Mouse (Mus musculus) heart, embryonic 13.5 days (tissue): ENCODE results near the gene Pomt2. TPM values are rescaled to one million over a fixed set of nuclear protein-coding genes. Genes with fewer than 3 reads are reported as not detected.

Source experiments
- ATAC-seq: fragments of 200-750 bp; cut with Nextera tagmentation; 2 replicates; pipeline ENCODE4 v1.8.0; 2017; ENCODE audit warnings: moderate TSS enrichment; ENCODE audit not compliant: insufficient number of reproducible peaks, low FRiP score, low TSS enrichment; ENCODE audit errors: extremely low read depth
- H3K27ac ChIP-seq: fragments of 300-500 bp; sonication (generic); replicated peaks from 2 replicates; pipeline ENCODE4 v1.5.1; 2015; ENCODE audit warnings: moderate library complexity, mild to moderate bottlenecking, inconsistent platforms
- H3K27me3 ChIP-seq: fragments of 300-500 bp; sonication (generic); replicated peaks from 2 replicates; pipeline ENCODE4 v1.6.1; 2015; ENCODE audit warnings: mild to moderate bottlenecking, inconsistent platforms
- H3K36me3 ChIP-seq: fragments of 300-500 bp; sonication (generic); 2 replicates; pipeline ENCODE4 v1.6.1; 2015; ENCODE audit warnings: mild to moderate bottlenecking, inconsistent platforms
- H3K4me1 ChIP-seq: fragments of 300-500 bp; sonication (generic); 2 replicates; pipeline ENCODE4 v1.6.1; 2015; ENCODE audit warnings: inconsistent platforms
- H3K4me2 ChIP-seq: fragments of 300-500 bp; sonication (generic); 2 replicates; pipeline ENCODE4 v1.6.1; 2015; ENCODE audit warnings: inconsistent platforms, mild to moderate bottlenecking, moderate library complexity
- H3K4me3 ChIP-seq: fragments of 300-500 bp; sonication (generic); 2 replicates; pipeline ENCODE4 v1.5.1; 2015; ENCODE audit warnings: moderate library complexity, mild to moderate bottlenecking, inconsistent platforms
- H3K9ac ChIP-seq: fragments of 300-500 bp; sonication (generic); 2 replicates; pipeline ENCODE4 v1.6.1; 2015; ENCODE audit warnings: inconsistent platforms, mild to moderate bottlenecking, moderate library complexity
- H3K9me3 ChIP-seq: fragments of 300-500 bp; sonication (generic); 2 replicates; pipeline ENCODE4 v1.6.1; 2016; ENCODE audit warnings: inconsistent platforms
- WGBS: fragments of 180-500 bp; shearing (Covaris S2); methylation state at CpG from one replicate; pipeline ENCODE4 v1.1.7; 2015; ENCODE audit warnings: mixed read lengths; 5-methylcytosine and 5-hydroxymethylcytosine counted together
- polyA plus RNA-seq: library from polyadenylated mRNA; unstranded; fragments of >200 nt; fragmentation: Nextera tagmentation; extraction: Ambion mirVana; gene quantifications from 2 replicates; pipeline ENCODE4 v1.2.1, GENCODE M21; 2015

Pomt2 gene
- polyA plus RNA-seq, 1 experiment from 2014 or later: 11.9 TPM

DNA sequence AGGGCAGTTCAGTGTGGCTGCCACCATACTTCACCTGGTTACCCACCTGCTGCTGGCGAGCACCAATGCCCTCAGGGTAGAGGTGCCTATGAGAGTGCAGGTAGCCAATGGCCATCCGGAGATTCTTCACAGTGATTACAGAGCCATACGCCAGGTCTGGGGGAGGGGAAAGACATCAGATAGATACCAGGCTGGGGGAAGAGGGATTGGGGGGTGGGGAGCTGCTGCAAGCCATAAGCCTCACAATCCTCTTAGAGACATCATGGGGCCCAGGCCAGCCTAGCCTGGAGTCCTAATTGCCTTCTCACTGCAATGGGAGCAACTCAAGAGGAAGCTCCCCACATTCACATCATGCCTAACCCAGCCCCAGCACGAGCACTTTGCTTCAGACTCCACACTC, 20.5 kb downstream of the Pomt2 start:
- H3K4me1 ChIP-seq: peaks cover 12% of the 10 kb centered on the region
- no peak overlapping the region for H3K9ac ChIP-seq
- H3K27me3 ChIP-seq: no peaks in the 10 kb centered on the region
- WGBS: 74% methylated on average over 4 of the region's 4 CpGs
- H3K27ac ChIP-seq: no peak overlapping the region
- peaks cover 74% of the 10 kb centered on the region for H3K36me3 ChIP-seq
- no peak for ATAC-seq
- H3K9me3 ChIP-seq: no peaks in the 10 kb centered on the region
- H3K4me3 ChIP-seq: no peak overlapping the region
- H3K4me2 ChIP-seq: no peak overlapping the region

DNA sequence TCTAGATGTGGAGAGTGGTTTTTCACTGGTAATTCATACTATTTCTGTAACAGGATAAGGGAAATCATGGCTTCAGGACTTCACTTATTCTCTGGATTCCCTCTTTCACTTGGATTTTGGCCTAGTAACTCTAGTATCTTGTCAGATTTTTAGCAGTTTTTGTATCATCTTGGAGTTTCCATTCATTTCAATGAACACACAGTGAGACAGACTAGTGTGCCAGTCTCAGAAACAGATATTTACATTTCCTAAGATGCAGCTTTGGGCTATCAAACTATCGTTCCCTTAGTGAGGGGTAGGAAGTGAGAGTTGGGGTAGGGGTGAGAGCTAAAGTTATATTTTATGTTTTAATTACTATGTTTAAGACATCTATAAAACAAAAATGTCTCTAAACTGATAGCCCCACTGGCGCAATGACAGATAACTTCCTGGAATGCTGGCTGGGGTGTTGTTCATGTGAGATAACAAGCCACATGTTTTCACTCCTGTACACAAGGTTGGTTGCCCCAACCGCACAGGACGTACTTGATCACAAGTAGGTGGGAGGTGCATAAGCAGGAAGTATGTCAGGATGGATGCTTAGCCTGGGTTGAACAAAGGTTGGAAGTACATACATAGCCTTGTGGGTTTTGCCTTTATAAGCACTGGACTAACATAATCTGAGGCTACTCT, 25.7 kb downstream of the Pomt2 start:
- ATAC-seq: no peak
- Histone ChIP-seq H3K9ac (no peak overlapping the region), H3K27me3 (no peaks in the 10 kb centered on the region), H3K9me3 (no peaks in the 10 kb centered on the region), H3K4me2 (no peak overlapping the region), H3K4me1 (no peaks in the 10 kb centered on the region), H3K4me3 (no peak overlapping the region), H3K36me3 (peaks cover 76% of the 10 kb centered on the region), H3K27ac (no peak overlapping the region)
- 73% methylated on average over 4 of the region's 4 CpGs for WGBS

DNA sequence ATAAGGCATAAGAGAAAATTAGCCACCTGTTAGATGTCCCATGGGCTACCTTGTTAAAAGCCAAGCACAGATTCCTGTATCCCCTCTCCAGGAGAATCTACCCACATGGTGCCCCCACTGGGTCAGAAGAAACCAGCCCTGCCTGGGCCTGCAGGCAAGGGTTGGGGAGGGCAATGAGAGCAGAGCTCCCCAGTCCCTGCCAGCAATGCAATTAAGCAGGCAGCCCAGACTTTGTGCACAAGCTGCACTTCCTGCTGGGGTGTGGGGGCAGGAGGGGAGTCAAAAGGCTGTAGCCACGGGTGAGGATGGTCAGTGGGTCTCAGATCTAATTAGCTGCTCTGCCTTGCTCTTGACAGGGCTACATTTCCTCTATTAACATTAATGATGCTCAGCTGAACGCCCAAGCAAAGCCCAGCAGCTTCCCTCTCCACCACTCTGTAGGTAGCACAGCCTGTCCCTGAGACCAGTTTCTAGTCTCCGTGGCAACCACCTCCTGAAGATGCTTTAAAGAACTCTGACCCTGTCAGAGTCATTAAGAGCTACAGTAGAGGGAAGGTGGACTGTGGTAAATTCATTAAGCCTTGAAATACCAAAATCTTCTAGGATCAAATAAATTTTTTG, 40.3 kb downstream of the Pomt2 start:
- ATAC-seq: no peak
- Histone ChIP-seq H3K4me1 (peaks cover 3% of the 10 kb centered on the region), H3K4me2 (no peak overlapping the region), H3K27ac (no peak overlapping the region), H3K9ac (no peak overlapping the region), H3K27me3 (peaks cover 20% of the 10 kb centered on the region), H3K4me3 (no peak overlapping the region), H3K36me3 (peaks cover 49% of the 10 kb centered on the region), H3K9me3 (no peaks in the 10 kb centered on the region)
- 54% methylated on average over 3 of the region's 3 CpGs for WGBS

DNA sequence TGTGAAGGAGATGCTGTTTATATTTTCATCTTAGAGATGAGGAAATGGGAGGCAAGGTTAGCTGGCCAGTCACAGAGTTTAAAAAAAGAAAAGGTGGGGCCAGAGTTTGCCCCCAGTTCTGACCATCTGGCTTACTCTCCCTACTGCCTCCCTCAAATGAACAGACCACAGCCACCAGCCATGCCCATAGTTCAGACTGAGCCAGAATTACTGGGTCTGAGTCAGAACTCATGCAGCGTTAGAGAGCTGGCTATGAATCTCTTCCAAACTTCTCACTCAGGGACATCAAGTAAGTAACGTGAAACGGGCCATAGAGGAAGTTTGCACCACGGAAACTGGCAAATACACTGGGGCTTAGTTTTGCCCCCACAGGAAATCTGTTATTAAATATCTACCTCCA, 43.0 kb downstream of the Pomt2 start:
- H3K36me3 ChIP-seq: peaks cover 26% of the 10 kb centered on the region
- peaks cover 13% of the 10 kb centered on the region for H3K4me1 ChIP-seq
- 81% methylated on average over 4 of the region's 4 CpGs for WGBS
- no peak overlapping the region for H3K4me3 ChIP-seq
- no peak for ATAC-seq
- H3K27ac ChIP-seq: no peak overlapping the region
- H3K9ac ChIP-seq: no peak overlapping the region
- peaks cover 46% of the 10 kb centered on the region for H3K27me3 ChIP-seq
- H3K9me3 ChIP-seq: no peaks in the 10 kb centered on the region
- no peak overlapping the region for H3K4me2 ChIP-seq

DNA sequence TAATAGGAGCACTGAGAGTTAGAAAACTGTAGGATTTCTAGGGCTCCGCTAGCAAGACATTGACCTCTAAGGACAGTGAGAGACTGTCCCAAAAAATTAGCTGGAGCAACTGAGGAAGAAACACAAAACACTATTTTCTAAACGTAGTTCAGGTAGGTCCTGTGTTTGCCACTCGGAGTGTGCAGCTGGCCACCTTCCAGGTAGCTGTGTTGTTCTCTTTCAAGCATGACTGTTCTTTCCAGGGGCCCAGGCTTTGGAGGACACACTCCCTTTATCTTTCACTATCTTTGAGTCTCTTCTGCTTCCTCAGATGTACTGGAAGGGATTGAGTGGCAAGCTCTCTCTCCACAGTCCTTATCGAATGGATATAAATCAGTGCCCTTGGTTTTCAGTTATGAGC, 44.3 kb downstream of the Pomt2 start:
- peaks cover 60% of the 10 kb centered on the region for H3K27me3 ChIP-seq

DNA sequence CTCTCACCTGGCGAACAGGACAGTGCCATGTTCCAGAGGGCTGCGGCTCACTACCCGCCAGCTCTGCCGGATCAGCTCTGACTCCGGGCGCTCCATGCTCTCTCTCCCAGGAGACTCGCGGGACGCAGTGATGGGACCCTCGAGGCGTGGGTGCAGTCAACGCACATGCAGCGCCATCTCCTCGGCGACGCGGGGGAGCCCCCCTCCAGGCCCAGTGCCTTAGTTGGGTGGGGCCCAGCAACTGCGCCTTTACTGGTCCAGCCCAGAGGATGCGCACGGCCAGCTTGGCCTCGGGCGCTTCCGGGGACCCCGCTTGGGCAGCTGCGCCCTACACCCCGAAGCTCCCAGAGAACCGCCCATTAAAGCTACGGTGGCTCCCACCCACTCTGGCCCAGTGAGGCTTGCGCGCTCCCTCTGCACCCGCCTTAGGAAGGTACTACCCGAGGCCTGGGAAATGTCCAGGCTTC, 45.6 kb downstream of the Pomt2 start, which contains the start of gene Ngb:
TSS of gene Ngb (minus strand) at position 375 of the 467 bp plus-strand sequence.
- Histone ChIP-seq H3K9ac (peak within 1 kb of the TSS; percentile 24; the same call in 1 of the 2 replicates), H3K27me3 (peaks cover 70% of the 10 kb centered on the region), H3K4me2 (peak within 1 kb of the TSS; percentile 72), H3K27ac (no peak within 1 kb of the TSS), H3K4me1 (peaks cover 13% of the 10 kb centered on the region), H3K9me3 (no peaks in the 10 kb centered on the region), H3K4me3 (peak within 1 kb of the TSS; percentile 46), H3K36me3 (0 out of 2 replicates have a peak, but pooled peaks cover 3% of the 10 kb centered on the region)
- 5% methylated on average over 32 of the region's 32 CpGs for WGBS
- no peak for ATAC-seq

More for the DNA sequence above, 44.3 kb downstream of the Pomt2 start:
- peaks cover 13% of the 10 kb centered on the region for H3K4me1 ChIP-seq
- no peak overlapping the region for H3K9ac ChIP-seq
- no peak overlapping the region for H3K4me2 ChIP-seq
- no peak overlapping the region for H3K27ac ChIP-seq
- no peak for ATAC-seq
- 84% methylated on average over 4 of the region's 4 CpGs for WGBS
- no peaks in the 10 kb centered on the region for H3K9me3 ChIP-seq
- H3K36me3 ChIP-seq: peaks cover 13% of the 10 kb centered on the region
- no peak overlapping the region for H3K4me3 ChIP-seq

DNA sequence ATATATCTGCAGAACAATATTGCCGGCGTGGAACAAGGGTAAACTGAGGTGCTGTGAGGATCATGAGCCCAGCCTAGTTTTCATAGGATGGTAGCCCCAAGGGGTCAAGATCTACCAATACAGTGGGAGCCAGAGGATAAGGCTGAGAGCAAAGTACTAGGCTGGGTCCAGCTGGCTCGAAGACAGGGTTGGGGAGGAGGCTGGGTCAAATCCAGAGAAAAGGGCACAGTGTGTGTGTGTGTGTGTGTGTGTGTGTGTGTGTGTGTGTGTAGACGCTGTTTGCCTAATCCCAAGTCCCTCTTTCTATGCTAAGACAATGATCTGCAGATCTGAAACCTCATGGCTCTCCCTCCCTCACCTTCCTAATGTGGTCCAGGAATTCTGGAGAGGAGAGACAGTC, 47.4 kb downstream of the Pomt2 start:
- H3K9ac ChIP-seq: no peak overlapping the region
- H3K36me3 ChIP-seq: no peaks in the 10 kb centered on the region
- H3K27me3 ChIP-seq: peaks cover 70% of the 10 kb centered on the region
- no peaks in the 10 kb centered on the region for H3K9me3 ChIP-seq
- H3K4me2 ChIP-seq: no peak overlapping the region
- no peak overlapping the region for H3K4me3 ChIP-seq
- peaks cover 13% of the 10 kb centered on the region for H3K4me1 ChIP-seq
- no peak for ATAC-seq
- H3K27ac ChIP-seq: no peak overlapping the region
- WGBS: 73% methylated on average over 4 of the region's 4 CpGs

DNA sequence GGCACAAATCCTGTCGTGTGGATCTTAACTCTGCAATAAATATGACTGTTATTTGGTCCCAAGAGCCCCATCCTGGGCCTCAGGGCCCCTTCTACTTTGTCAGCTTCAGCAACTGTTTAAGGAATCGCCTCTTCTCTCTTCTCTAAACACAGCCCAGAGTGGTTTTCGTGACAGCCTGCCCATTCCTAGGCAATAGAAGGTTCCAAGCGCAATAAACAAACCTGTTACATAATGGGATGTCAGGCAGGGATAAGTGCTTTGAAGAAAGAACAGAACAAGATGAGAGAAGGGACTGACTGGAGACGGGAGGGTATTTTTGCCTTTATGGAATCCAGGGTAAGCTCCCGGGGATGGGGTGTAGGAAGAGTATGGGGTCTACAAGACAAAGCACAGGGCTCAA, 54.1 kb downstream of the Pomt2 start:
- H3K4me3 ChIP-seq: no peak overlapping the region
- ATAC-seq: no peak
- H3K36me3 ChIP-seq: no peaks in the 10 kb centered on the region
- no peak overlapping the region for H3K9ac ChIP-seq
- H3K27ac ChIP-seq: no peak overlapping the region
- H3K4me1 ChIP-seq: peaks cover 17% of the 10 kb centered on the region
- 56% methylated on average over 6 of the region's 6 CpGs for WGBS
- no peaks in the 10 kb centered on the region for H3K9me3 ChIP-seq
- H3K4me2 ChIP-seq: no peak overlapping the region
- H3K27me3 ChIP-seq: peaks cover 13% of the 10 kb centered on the region

DNA sequence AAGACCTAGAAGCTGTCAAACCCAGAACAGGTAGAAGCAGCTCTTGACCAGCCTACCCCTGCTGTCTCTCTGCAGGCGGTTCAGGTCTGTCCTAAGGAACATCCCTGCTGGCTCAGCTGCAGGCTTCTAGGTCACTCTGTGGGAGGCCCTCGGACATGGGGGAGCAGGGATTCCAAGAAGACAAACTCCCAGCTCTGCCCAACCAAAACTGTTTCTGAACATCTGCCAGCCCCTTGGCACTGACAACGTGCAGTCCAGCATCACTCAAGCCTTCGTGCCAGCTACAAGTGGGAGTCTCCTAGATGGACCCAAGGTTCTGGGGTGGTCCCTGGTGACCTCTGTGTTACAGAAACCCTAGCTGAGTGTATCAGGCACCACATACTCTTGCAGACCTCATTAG, 54.5 kb downstream of the Pomt2 start:
- Histone ChIP-seq H3K27ac (no peak overlapping the region), H3K9ac (no peak overlapping the region), H3K27me3 (peaks cover 8% of the 10 kb centered on the region), H3K4me2 (no peak overlapping the region), H3K4me3 (no peak overlapping the region), H3K36me3 (no peaks in the 10 kb centered on the region), H3K9me3 (no peaks in the 10 kb centered on the region), H3K4me1 (peaks cover 20% of the 10 kb centered on the region)
- WGBS: 78% methylated on average over 4 of the region's 4 CpGs
- ATAC-seq: no peak

DNA sequence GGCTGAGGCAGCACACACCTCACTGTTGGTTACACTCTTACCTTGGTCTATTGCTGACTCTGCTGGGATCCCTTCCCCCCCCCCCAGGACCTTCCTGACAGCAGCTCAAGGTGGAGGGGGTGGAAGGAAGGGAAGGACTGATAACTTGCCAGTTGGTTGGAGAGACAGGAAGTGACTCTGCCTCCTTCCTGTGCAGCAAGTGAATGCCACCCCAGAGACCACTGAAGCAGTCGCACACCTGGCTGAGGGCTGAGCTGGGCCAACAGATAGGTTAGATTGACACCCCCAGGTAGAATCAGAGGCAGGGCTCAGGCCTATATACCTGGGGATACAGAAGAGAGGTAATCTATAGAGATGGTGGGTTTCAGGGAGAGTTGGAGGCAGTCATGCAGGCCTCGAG, 55.9 kb downstream of the Pomt2 start:
- WGBS: 67% methylated on average over 2 of the region's 2 CpGs
- Histone ChIP-seq H3K4me1 (peaks cover 20% of the 10 kb centered on the region), H3K9me3 (no peaks in the 10 kb centered on the region), H3K9ac (no peak overlapping the region), H3K4me2 (no peak overlapping the region), H3K27me3 (no peaks in the 10 kb centered on the region; the same call in 1 of the 2 replicates), H3K4me3 (no peak overlapping the region), H3K27ac (no peak overlapping the region), H3K36me3 (no peaks in the 10 kb centered on the region)
- ATAC-seq: no peak

DNA sequence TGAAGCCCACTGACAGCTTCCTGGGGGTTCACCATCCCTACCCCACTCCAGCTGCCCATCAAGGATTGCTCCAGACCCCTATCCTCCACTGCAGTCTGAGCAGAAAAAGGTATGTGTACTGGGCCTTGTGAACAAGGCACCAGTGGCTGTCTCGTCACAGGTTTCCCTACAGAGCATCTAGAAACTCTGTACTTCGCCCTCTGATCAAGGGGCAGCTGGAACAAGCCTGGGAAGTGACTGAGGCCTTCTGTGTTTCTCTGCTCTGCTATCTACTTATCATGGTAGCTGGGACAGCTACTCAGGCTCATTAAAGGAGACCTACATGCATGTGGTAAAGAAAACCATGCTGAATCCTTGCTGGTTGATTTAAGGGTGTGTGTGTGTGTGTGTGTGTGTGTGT, 58.1 kb downstream of the Pomt2 start:
- ATAC-seq: no peak
- 65% methylated on average over 2 of the region's 2 CpGs for WGBS
- H3K4me3 ChIP-seq: no peak overlapping the region

DNA sequence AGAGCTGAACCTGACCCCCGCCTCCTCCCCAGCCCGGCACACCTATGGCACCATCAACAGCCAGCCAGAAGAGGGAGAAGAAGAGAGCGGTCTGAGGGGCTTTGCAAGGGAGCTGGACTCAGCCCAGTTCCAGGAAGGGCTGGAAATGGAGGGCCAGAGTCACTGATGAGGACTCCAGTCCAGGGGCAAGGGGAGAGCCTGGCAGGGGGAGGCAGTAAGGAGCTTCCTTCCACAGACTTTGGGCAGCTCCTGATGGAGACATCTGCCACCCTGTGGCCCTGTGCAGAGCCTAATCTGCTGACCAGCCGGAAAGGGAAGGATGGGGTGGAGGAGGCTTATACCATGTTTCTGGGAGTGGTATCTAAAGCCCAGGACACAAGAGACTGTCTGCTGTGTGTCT, 58.5 kb downstream of the Pomt2 start:
- no peak for ATAC-seq
- Histone ChIP-seq H3K4me2 (no peak overlapping the region), H3K27ac (no peak overlapping the region), H3K9ac (no peak overlapping the region), H3K36me3 (no peaks in the 10 kb centered on the region), H3K4me3 (no peak overlapping the region), H3K4me1 (peaks cover 20% of the 10 kb centered on the region), H3K9me3 (no peaks in the 10 kb centered on the region), H3K27me3 (peaks cover 9% of the 10 kb centered on the region)
- 54% methylated on average over 4 of the region's 4 CpGs for WGBS

More for the DNA sequence above, 58.1 kb downstream of the Pomt2 start:
- H3K27me3 ChIP-seq: peaks cover 4% of the 10 kb centered on the region
- H3K4me1 ChIP-seq: peaks cover 20% of the 10 kb centered on the region
- H3K4me2 ChIP-seq: no peak overlapping the region
- H3K9me3 ChIP-seq: no peaks in the 10 kb centered on the region
- H3K27ac ChIP-seq: no peak overlapping the region
- H3K9ac ChIP-seq: no peak overlapping the region
- no peaks in the 10 kb centered on the region for H3K36me3 ChIP-seq
